8 mouse cellular contexts compared by ENCODE assay signal in the genomic region with DNA sequence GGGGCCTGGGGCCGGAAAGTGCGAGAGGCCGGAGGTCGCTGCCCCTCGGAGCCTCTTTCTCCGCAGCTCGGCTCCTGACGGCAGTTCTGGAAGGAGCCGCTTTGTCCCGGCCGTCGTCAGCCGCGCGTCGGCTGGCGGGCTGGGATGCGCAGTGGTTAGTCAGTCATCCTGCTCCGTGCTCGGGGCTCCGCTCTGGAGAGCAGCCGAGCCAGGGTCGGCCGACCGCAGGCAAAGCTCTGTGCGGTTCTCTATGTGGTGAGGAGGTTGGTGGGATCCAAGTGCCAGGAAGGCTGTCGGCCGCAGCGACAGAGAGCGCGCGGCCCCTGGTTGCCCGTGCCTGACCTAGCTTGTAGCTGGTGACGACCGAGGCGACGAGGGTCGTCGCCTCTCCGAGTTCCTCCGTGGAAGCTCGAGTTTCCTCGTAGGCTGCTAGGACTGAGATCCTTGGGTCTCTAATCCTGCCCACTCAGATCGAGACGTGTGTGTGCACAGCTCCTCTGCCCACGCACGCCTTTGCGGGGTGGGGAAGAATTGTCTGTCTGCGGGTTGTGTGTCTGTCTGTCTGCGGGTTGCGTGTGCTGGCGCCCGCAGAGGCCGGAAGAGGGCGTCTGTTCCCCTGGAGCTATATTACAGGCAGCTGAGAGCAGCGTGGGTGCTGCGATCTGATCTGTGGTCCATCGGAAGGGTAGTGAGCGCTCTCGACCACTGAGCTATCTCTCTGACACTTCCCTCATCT. TPM values are rescaled to one million over a fixed set of nuclear protein-coding genes. Genes with fewer than 3 reads are reported as not detected.
A peak's percentile ranks its signal among the peaks of the same experiment; 100 is the strongest.
DNase-seq lines count a peak whose midpoint lies in the region; ATAC-seq and TF ChIP-seq lines count a peak whose summit lies in the region.

No protein-coding gene starts in this region.

- TF ChIP-seq POLR2A in spleen, adult 2 months (IDR thresholded peaks at IDR 0.05; ENCODE audit: low read depth, low read length) = no peak

- no peaks in the 10 kb centered on the region; the same call in 1 of the 2 replicates for H3K36me3 ChIP-seq in embryonic facial prominence, embryonic 10.5 days (replicated peaks)
- no peaks in the 10 kb centered on the region for H3K36me3 ChIP-seq in limb, embryonic 10.5 days
- H3K36me3 ChIP-seq in spleen, adult 2 months (ENCODE audit: control insufficient read depth, insufficient read depth, low read length) = no peaks in the 10 kb centered on the region; the same call in 1 of the 2 replicates

- H3K4me3 ChIP-seq in embryonic facial prominence, embryonic 10.5 days = peak overlapping the region; percentile 88
- peak overlapping the region; percentile 75 for H3K4me3 ChIP-seq in limb, embryonic 10.5 days
- peak overlapping the region; percentile 75 for H3K4me3 ChIP-seq in spleen, adult 2 months (ENCODE audit: extremely low read depth, insufficient read depth, insufficient read length)

- intact Hi-C loops in heart, postnatal 14 days (cut with DNase I) = no loop called here

- H3K27me3 ChIP-seq in embryonic facial prominence, embryonic 10.5 days (replicated peaks; ENCODE audit: low read depth, poor library complexity, severe bottlenecking) = no peaks in the 10 kb centered on the region
- H3K27me3 ChIP-seq in limb, embryonic 10.5 days (ENCODE audit: low read depth, poor library complexity, severe bottlenecking) = no peaks in the 10 kb centered on the region
- no peaks in the 10 kb centered on the region for H3K27me3 ChIP-seq in spleen, adult 2 months (ENCODE audit: control insufficient read depth, insufficient read depth, low read length)

- 0 out of 2 replicates have a peak, but pooled peaks have one; percentile 17 for TF ChIP-seq CTCF in spleen, adult 2 months (IDR thresholded peaks at IDR 0.05; ENCODE audit: extremely low read depth, insufficient read depth, insufficient read length, insufficient replicate concordance)

- H3K9me3 ChIP-seq in embryonic facial prominence, embryonic 10.5 days = no peaks in the 10 kb centered on the region
- no peaks in the 10 kb centered on the region for H3K9me3 ChIP-seq in limb, embryonic 10.5 days (replicated peaks)

- peaks cover 18% of the 10 kb centered on the region for H3K4me1 ChIP-seq in embryonic facial prominence, embryonic 10.5 days
- peaks cover 18% of the 10 kb centered on the region for H3K4me1 ChIP-seq in limb, embryonic 10.5 days
- peaks cover 2% of the 10 kb centered on the region; the same call in 1 of the 2 replicates for H3K4me1 ChIP-seq in spleen, adult 2 months (ENCODE audit: control insufficient read depth, insufficient read depth, insufficient read length)

- peak; percentile 76 for ATAC-seq in megakaryocyte-erythroid progenitor cell, adult 5-6 weeks (replicated peaks; ENCODE audit: low FRiP score, low TSS enrichment, poor library complexity, severe bottlenecking)

- peak overlapping the region; percentile 94 for H3K27ac ChIP-seq in embryonic facial prominence, embryonic 10.5 days (replicated peaks)
- peak overlapping the region; percentile 87 for H3K27ac ChIP-seq in limb, embryonic 10.5 days
- peak overlapping the region; percentile 61 for H3K27ac ChIP-seq in spleen, adult 2 months (ENCODE audit: insufficient read depth, low read length)

- WGBS in embryonic facial prominence, embryonic 10.5 days = 2% methylated on average over 60 of the region's 60 CpGs
- WGBS in limb, embryonic 10.5 days = 2% methylated on average over 60 of the region's 60 CpGs
- 4% methylated on average over 60 of the region's 60 CpGs for WGBS in spleen, adult 2 months

- peak; percentile 12 to 41 for DNase-seq in adrenal gland, postnatal 36 days
- DNase-seq in adrenal gland, adult 8-10 months = no peak
- peak; percentile 64 for DNase-seq in NIH3T3 (ENCODE audit: low read depth)
- no peak for DNase-seq in embryonic facial prominence, embryonic 10.5 days (ENCODE audit: low spot score)
- peak; percentile 24 to 28 for DNase-seq in heart, postnatal 14 days
- no peak for DNase-seq in limb, embryonic 10.5 days (ENCODE audit: low spot score)
- DNase-seq in spleen, adult 2 months (ENCODE audit: low read depth in 1 of 2, low spot score in 2 of 2) = peak; percentile 17 to 25

RNA-seq across cellular contexts. Expression of a gene that starts 0.6 kb away (rescaled TPM):
- 10 to 100 TPM; 38.7 to 57.4 TPM for total RNA-seq in adrenal gland, postnatal 36 days (2021)
- 10 to 100 TPM; 46.9 to 62.3 (median 54.4) TPM for total RNA-seq in adrenal gland, adult 8-10 months (2022)
- polyA plus RNA-seq in embryonic facial prominence, embryonic 10.5 days (2016; fragmentation: Nextera tagmentation; extraction: Ambion mirVana) = 127 and 130 TPM in 2 replicates
- total RNA-seq in heart, postnatal 14 days (2021) = 10 to 100 TPM; 28.8 to 30.3 TPM
- 111 TPM in 2 replicates for polyA plus RNA-seq in limb, embryonic 10.5 days (2016; fragmentation: Nextera tagmentation; extraction: Ambion mirVana)
- 52.4 and 55.1 TPM in 2 replicates for total RNA-seq in megakaryocyte-erythroid progenitor cell, adult 5-6 weeks (2014; fragmentation: Nextera tagmentation)
- 73.6 and 96.6 TPM in 2 replicates for total RNA-seq in megakaryocyte-erythroid progenitor cell, adult 5-6 weeks (2017)
- polyA plus RNA-seq in spleen, adult 2 months (2012; rRNA removed) = 3.4 and 4.1 TPM in 2 replicates

RNA-seq across cellular contexts. Expression of a gene that starts 26.0 kb away (rescaled TPM):
- total RNA-seq in adrenal gland, postnatal 36 days (2021) = 10 to 100 TPM; 30.9 to 41.0 TPM
- 10 to 100 TPM; 42.5 to 46.9 (median 45.0) TPM for total RNA-seq in adrenal gland, adult 8-10 months (2022)
- polyA plus RNA-seq in embryonic facial prominence, embryonic 10.5 days (2016; fragmentation: Nextera tagmentation; extraction: Ambion mirVana) = 42.6 and 50.2 TPM in 2 replicates
- 10 to 100 TPM; 22.5 to 23.1 TPM for total RNA-seq in heart, postnatal 14 days (2021)
- polyA plus RNA-seq in limb, embryonic 10.5 days (2016; fragmentation: Nextera tagmentation; extraction: Ambion mirVana) = 50.7 and 53.3 TPM in 2 replicates
- 45.5 and 46.0 TPM in 2 replicates for total RNA-seq in megakaryocyte-erythroid progenitor cell, adult 5-6 weeks (2014; fragmentation: Nextera tagmentation)
- total RNA-seq in megakaryocyte-erythroid progenitor cell, adult 5-6 weeks (2017) = 67.5 and 133 TPM in 2 replicates
- polyA plus RNA-seq in spleen, adult 2 months (2012; rRNA removed) = 14.0 and 16.9 TPM in 2 replicates

RNA-seq across cellular contexts. Expression of a gene that starts 56.0 kb away (rescaled TPM):
- total RNA-seq in adrenal gland, postnatal 36 days (2021) = 1 to 10 TPM; 2.3 to 5.1 TPM
- total RNA-seq in adrenal gland, adult 8-10 months (2022) = 10 to 100 TPM in 2 of 4 experiments, 1 to 10 TPM in 2; 2.0 to 15.1 (median 7.6) TPM
- 12.2 and 14.6 TPM in 2 replicates for polyA plus RNA-seq in embryonic facial prominence, embryonic 10.5 days (2016; fragmentation: Nextera tagmentation; extraction: Ambion mirVana)
- 10 to 100 TPM; 69.7 to 70.8 TPM for total RNA-seq in heart, postnatal 14 days (2021)
- 14.3 and 23.3 TPM in 2 replicates for polyA plus RNA-seq in limb, embryonic 10.5 days (2016; fragmentation: Nextera tagmentation; extraction: Ambion mirVana)
- 0.33 and 3.3 TPM in 2 replicates for total RNA-seq in megakaryocyte-erythroid progenitor cell, adult 5-6 weeks (2014; fragmentation: Nextera tagmentation)
- 1.4 and 3.4 TPM in 2 replicates for total RNA-seq in megakaryocyte-erythroid progenitor cell, adult 5-6 weeks (2017)
- polyA plus RNA-seq in spleen, adult 2 months (2012; rRNA removed) = 0.95 and 1.4 TPM in 2 replicates

Comparison
In these comparisons a context has a peak if more than half of its experiments do, and no peak if none do; other contexts are left out.
1. DNase-seq: peak in adrenal gland, postnatal 36 days (2 of 2), NIH3T3 (single experiment), heart, postnatal 14 days (2 of 2) and spleen, adult 2 months (2 of 2); none in adrenal gland, adult 8-10 months (single experiment), embryonic facial prominence, embryonic 10.5 days (single experiment) and limb, embryonic 10.5 days (single experiment).
2. RNA of a gene that starts 56.0 kb away (total RNA-seq): 69.7 to 70.8 TPM in heart, postnatal 14 days; 2.0 to 15.1 TPM in adrenal gland, adult 8-10 months, 2.3 to 5.1 TPM in adrenal gland, postnatal 36 days and 0.33 to 3.4 TPM in megakaryocyte-erythroid progenitor cell, adult 5-6 weeks; every median in the first group is over 4 times any median in the second.
3. Peak in every context shown above with its lines, with median percentiles within 50 percentile points of each other: H3K27ac ChIP-seq and H3K4me3 ChIP-seq.